Mouse (Mus musculus): ENCODE data around the gene Tunar. TPM values are rescaled to one million over a fixed set of nuclear protein-coding genes. Genes with fewer than 3 reads are reported as not detected.

Tunar gene
- not detected for total RNA-seq (2023)

DNA sequence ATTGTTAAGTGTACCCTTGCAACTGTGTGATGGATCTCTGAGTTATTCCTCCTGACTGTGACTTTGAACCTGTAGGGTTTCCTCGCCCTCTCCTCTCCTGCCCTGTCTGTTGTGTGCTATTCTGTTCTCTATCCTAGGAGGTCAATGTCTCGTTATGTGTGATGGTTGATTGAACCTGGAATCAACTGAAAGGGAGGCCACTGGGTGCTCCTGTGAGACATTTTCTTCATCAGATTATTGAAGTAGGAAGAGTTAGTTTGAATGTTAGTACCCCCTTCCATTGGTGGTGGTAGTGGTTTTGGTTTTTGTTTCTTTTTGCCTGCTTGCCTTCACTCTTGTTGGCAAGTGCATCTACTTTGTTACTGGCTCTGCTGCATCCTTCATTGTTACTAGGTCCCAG lies at the start of gene Tunar:
Gene Tunar, plus strand, starts transcription at position 301 of the 400 bp plus-strand sequence.

Other genes starting within 250 kb of the Tunar start
- gene Tcl1b2, start 187.9 kb upstream of the Tunar start, total RNA-seq (2023), result not detected
- gene Tcl1b1, start 174.2 kb upstream of the Tunar start, total RNA-seq (2023), result not detected
- gene Tcl1b5, start 157.5 kb upstream of the Tunar start, total RNA-seq (2023), result not detected
- gene Tcl1b3, start 142.8 kb upstream of the Tunar start, total RNA-seq (2023), result not detected
- not detected for gene Tcl1b4, start 131.9 kb upstream of the Tunar start, total RNA-seq (2023)
- gene Tcl1, start 111.1 kb upstream of the Tunar start, total RNA-seq (2023), result not detected
- gene D430019H16Rik, start 120.0 kb downstream of the Tunar start, total RNA-seq (2023), result not detected
- not detected for gene Bdkrb2, start 229.4 kb downstream of the Tunar start, total RNA-seq (2023)

All from monocyte, adult 59 days (primary cell).